Mouse (Mus musculus) megakaryocyte, embryonic 14.5 days (primary cell): Measurements from ENCODE around the gene Nfil3. TPM values are rescaled to one million over a fixed set of nuclear protein-coding genes. Genes with fewer than 3 reads are reported as not detected.
A peak's percentile ranks its signal among the peaks of the same experiment; 100 is the strongest.

ENCODE experiments used
- H3K27me3 ChIP-seq: replicated peaks from 2 replicates; pipeline ENCODE3; 2012; ENCODE audit warnings: inconsistent platforms
- H3K36me3 ChIP-seq: replicated peaks from 2 replicates; pipeline ENCODE3; 2012; ENCODE audit warnings: low read length, inconsistent platforms, mixed read lengths
- H3K4me1 ChIP-seq: 2 replicates; pipeline ENCODE4 v1.6.1; 2012; ENCODE audit warnings: inconsistent platforms
- H3K4me3 ChIP-seq: replicated peaks from 2 replicates; pipeline ENCODE3; 2012; ENCODE audit warnings: moderate library complexity, mild to moderate bottlenecking, inconsistent platforms
- H3K9me3 ChIP-seq: 2 replicates; pipeline ENCODE4 v1.6.1; 2012; ENCODE audit warnings: inconsistent platforms
- FLI1 ChIP-seq: IDR thresholded peaks from 2 replicates; pipeline ENCODE4 v1.6.1; 2012; ENCODE audit warnings: low read length, inconsistent platforms, mixed read lengths
- GATA1 ChIP-seq: IDR thresholded peaks from 3 replicates; pipeline ENCODE4 v1.6.1; 2012; ENCODE audit warnings: mixed read lengths, low read length, inconsistent platforms, borderline replicate concordance
- polyA plus RNA-seq: library from polyadenylated mRNA; stranded (reverse); fragments of >175 nt; gene quantifications from 2 replicates; pipeline ENCODE4 v1.2.3, GENCODE M21; 2012; ENCODE audit warnings: low replicate concordance; ENCODE audit not compliant: insufficient read depth

Nfil3 gene
- polyA plus RNA-seq, 1 experiment: 15.6 TPM

DNA sequence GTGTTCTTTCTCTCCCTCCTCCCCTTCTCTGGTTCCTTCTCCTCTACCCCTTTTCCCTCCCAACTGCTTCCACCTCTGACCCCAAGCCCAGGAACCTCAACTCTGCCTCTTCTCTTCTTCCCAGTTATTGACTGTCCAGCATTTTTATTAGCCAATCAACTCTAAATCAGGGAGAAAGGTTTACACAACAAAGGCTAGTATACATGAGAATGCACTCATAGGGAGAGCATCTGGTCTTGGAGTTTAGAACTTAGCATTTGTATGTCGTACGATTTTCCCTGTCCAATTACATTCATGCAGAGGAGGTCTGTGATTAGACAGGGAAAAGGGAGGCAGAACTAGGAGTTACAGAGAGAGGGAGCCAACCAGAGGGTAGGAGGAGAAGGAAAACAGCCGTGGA lies 31.7 kb downstream of the Nfil3 start:
- Histone ChIP-seq H3K4me1 (peaks cover 4% of the 10 kb centered on the region; the same call in 1 of the 2 replicates), H3K36me3 (no peaks in the 10 kb centered on the region), H3K9me3 (peaks cover 34% of the 10 kb centered on the region), H3K27me3 (peaks cover 15% of the 10 kb centered on the region), H3K4me3 (no peak overlapping the region)
- no peak for TF ChIP-seq GATA1
- TF ChIP-seq FLI1: no peak

GRCm38 (mm10) chr13:52947545-52947944 lies 33.3 kb downstream of the Nfil3 start:
- peaks cover 10% of the 10 kb centered on the region for H3K27me3 ChIP-seq
- TF ChIP-seq GATA1: no peak
- TF ChIP-seq FLI1: no peak

GRCm38 (mm10) chr13:52945769-52946168 lies 35.1 kb downstream of the Nfil3 start:
- Histone ChIP-seq H3K4me1 (peaks cover 19% of the 10 kb centered on the region), H3K9me3 (peaks cover 15% of the 10 kb centered on the region), H3K36me3 (no peaks in the 10 kb centered on the region), H3K4me3 (no peak overlapping the region), H3K27me3 (peaks cover 10% of the 10 kb centered on the region)
- TF ChIP-seq GATA1 (no peak), FLI1 (no peak)

More at GRCm38 (mm10) chr13:52947545-52947944, 33.3 kb downstream of the Nfil3 start:
- peaks cover 17% of the 10 kb centered on the region for H3K9me3 ChIP-seq
- H3K4me3 ChIP-seq: no peak overlapping the region
- H3K36me3 ChIP-seq: no peaks in the 10 kb centered on the region
- H3K4me1 ChIP-seq: peaks cover 19% of the 10 kb centered on the region

DNA sequence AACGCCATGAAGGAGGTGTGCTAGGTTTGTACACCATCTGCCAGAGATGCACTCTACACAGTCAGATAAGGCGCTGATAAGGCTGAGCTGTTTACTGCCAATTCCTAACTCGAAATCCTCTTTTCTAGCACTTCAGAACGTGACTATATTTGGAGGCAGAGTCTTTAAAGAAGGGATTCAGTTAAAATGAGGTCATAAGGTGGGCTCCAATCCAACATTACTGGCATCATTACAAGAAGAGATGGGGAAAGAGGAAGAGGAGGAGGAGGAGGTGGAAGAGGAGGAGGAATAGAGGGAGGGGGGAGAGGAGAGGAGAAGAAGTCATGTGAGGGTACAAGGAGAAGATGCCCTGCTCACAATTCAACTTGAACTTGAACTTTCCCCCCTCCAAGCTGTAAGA lies 36.8 kb downstream of the Nfil3 start:
- Histone ChIP-seq H3K27me3 (peaks cover 8% of the 10 kb centered on the region), H3K4me3 (no peak overlapping the region), H3K4me1 (peaks cover 19% of the 10 kb centered on the region), H3K36me3 (no peaks in the 10 kb centered on the region), H3K9me3 (peaks cover 15% of the 10 kb centered on the region)
- TF ChIP-seq GATA1 (no peak), FLI1 (no peak)

- peaks cover 19% of the 10 kb centered on the region for H3K4me1 ChIP-seq
- no peak for TF ChIP-seq GATA1
- no peak for TF ChIP-seq FLI1
- H3K27me3 ChIP-seq: peaks cover 12% of the 10 kb centered on the region
- no peak overlapping the region for H3K4me3 ChIP-seq
- no peaks in the 10 kb centered on the region for H3K36me3 ChIP-seq
- peaks cover 9% of the 10 kb centered on the region for H3K9me3 ChIP-seq
Measured at GRCm38 (mm10) chr13:52942876-52943388, 37.9 kb downstream of the Nfil3 start.

GRCm38 (mm10) chr13:52940956-52941355 lies 39.9 kb downstream of the Nfil3 start:
- TF ChIP-seq GATA1 (no peak), FLI1 (no peak)
- Histone ChIP-seq H3K36me3 (no peaks in the 10 kb centered on the region), H3K9me3 (peaks cover 5% of the 10 kb centered on the region; the same call in 1 of the 2 replicates), H3K4me3 (no peak overlapping the region), H3K4me1 (peaks cover 19% of the 10 kb centered on the region), H3K27me3 (peaks cover 13% of the 10 kb centered on the region)

- TF ChIP-seq FLI1 (no peak), GATA1 (no peak)
- Histone ChIP-seq H3K9me3 (no peaks in the 10 kb centered on the region), H3K36me3 (peaks cover 17% of the 10 kb centered on the region), H3K27me3 (peaks cover 23% of the 10 kb centered on the region), H3K4me3 (no peak overlapping the region), H3K4me1 (peaks cover 50% of the 10 kb centered on the region)
Measured at GRCm38 (mm10) chr13:52930582-52930981, 50.3 kb downstream of the Nfil3 start.

DNA sequence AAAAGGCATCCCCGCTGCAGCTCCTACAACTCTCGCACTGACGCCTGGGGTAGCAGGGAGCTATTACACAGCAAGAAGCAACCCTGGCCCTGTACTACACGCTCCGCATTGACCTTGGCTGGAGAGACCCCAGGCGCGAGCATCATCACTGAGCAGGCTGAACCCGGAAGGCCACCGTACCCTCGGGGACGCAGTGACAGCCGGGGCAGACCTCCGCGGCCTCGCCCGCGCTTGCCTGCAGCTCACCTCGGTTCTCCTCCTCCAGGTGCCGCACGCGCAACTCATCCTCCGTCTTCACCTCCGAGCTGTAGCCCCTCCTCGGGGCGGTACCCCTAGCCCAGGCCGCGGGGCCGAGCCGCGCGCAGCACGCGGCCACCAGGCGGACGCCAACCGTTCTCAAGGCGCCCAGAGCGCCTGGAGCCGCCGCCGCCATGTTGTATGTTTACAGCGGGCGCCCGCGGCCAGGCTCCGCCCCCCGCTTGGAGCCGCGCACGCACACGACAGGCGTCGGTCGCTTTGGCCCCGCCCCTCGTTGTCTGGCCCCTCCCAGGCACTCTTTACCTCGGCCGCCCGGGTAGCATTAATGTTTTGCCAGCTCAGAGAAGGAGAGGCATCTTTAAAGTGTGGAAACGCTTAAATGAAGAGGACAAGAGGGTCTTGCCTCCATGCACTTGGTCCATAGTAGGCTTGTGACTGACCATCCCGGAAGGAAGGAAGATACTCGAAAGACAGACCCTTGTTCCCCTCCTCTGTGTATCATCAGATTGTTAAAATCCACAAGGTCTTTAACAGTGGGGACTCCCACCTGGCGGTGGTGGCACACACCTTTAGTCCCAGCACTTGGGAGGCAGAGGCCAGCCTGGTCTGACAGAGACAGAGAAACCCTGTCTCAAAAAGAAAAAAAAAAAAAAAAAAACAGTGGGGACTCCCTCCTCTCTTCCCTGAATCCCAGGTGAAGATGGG lies 51.4 kb downstream of the Nfil3 start, which contains the start of gene Auh:
Gene Auh, minus strand, starts transcription at position 473 of the 963 bp plus-strand sequence.
- TF ChIP-seq FLI1 (no peak), GATA1 (no peak)
- Histone ChIP-seq H3K36me3 (peaks cover 27% of the 10 kb centered on the region), H3K27me3 (peaks cover 15% of the 10 kb centered on the region), H3K9me3 (no peaks in the 10 kb centered on the region), H3K4me1 (peaks cover 58% of the 10 kb centered on the region), H3K4me3 (peak within 1 kb of the TSS; percentile 100)

- peak overlapping the region; percentile 100 for H3K4me3 ChIP-seq
Measured at GRCm38 (mm10) chr13:52928392-52928791, 52.5 kb downstream of the Nfil3 start.

DNA sequence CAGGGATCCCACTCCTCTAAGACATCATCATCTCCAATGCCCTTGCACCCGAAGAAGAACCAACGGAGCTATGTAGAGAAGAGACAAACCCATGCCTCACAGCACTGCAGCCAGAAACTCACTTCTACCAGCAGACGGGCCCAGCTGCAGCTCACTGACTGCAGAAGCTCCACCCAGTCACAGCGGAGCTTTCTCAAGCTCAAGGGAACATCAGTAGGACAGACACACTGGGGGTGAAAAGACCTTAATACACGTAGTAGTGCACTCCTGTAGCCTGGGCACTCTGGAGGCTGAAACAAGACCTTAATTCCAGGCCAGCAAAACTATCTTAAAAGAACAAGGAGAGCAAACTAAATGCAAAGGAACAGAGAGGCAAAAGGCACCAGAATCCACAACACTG lies 56.4 kb downstream of the Nfil3 start:
- H3K36me3 ChIP-seq: peaks cover 61% of the 10 kb centered on the region
- no peaks in the 10 kb centered on the region for H3K9me3 ChIP-seq
- no peaks in the 10 kb centered on the region for H3K27me3 ChIP-seq
- H3K4me3 ChIP-seq: no peak overlapping the region
- TF ChIP-seq FLI1 (no peak), GATA1 (no peak)
- H3K4me1 ChIP-seq: peaks cover 87% of the 10 kb centered on the region

More at GRCm38 (mm10) chr13:52928392-52928791, 52.5 kb downstream of the Nfil3 start:
- Histone ChIP-seq H3K27me3 (peaks cover 7% of the 10 kb centered on the region), H3K4me1 (peaks cover 61% of the 10 kb centered on the region), H3K36me3 (peaks cover 33% of the 10 kb centered on the region), H3K9me3 (no peaks in the 10 kb centered on the region)
- TF ChIP-seq GATA1 (no peak), FLI1 (no peak)
